Mouse (Mus musculus) adrenal gland, adult 8-10 months (tissue): Measurements from ENCODE around the gene Pex12. TPM values are rescaled to one million over a fixed set of nuclear protein-coding genes. Genes with fewer than 3 reads are reported as not detected.
A peak's percentile ranks its signal among the peaks of the same experiment; 100 is the strongest.

Experiments
- DNase-seq: peaks from one replicate; pipeline ENCODE4 v3.0.0; 2022
- total RNA-seq, 4 experiments: library from RNA; stranded (reverse); gene quantifications; 2 replicates each; pipeline ENCODE4 v1.2.4; 2022

Gene Pex12
- total RNA-seq, 4 experiments from 2014 or later, result 17.3 to 24.2 (median 20.4) TPM

- DNase-seq, result no peak
Measured at GRCm38 (mm10) chr11:83286566-83286965, 15.8 kb downstream of the Pex12 start, which contains the start of gene Slfn14. Slfn14 (minus strand) TSS chr11:83286726.

- no peak for DNase-seq
Measured at GRCm38 (mm10) chr11:83285627-83286026, 16.8 kb downstream of the Pex12 start.

- no peak for DNase-seq
Measured at GRCm38 (mm10) chr11:83282084-83282483, 20.3 kb downstream of the Pex12 start.

GRCm38 (mm10) chr11:83279691-83280090, 22.7 kb downstream of the Pex12 start:
- no peak for DNase-seq

- no peak for DNase-seq
Measured at GRCm38 (mm10) chr11:83279024-83279423, 23.4 kb downstream of the Pex12 start.

- no peak for DNase-seq
Measured at GRCm38 (mm10) chr11:83276251-83276650, 26.1 kb downstream of the Pex12 start.

GRCm38 (mm10) chr11:83271951-83272843, 30.2 kb downstream of the Pex12 start:
- DNase-seq, result no peak

- DNase-seq, result peak; percentile 72
Measured at GRCm38 (mm10) chr11:83271151-83271950, 31.0 kb downstream of the Pex12 start.

- DNase-seq, result no peak
Measured at GRCm38 (mm10) chr11:83270842-83271150, 31.6 kb downstream of the Pex12 start.

GRCm38 (mm10) chr11:83263146-83263545, 39.2 kb downstream of the Pex12 start:
- DNase-seq, result no peak

GRCm38 (mm10) chr11:83262673-83263072, 39.7 kb downstream of the Pex12 start:
- no peak for DNase-seq

- peak; percentile 84 for DNase-seq
Measured at GRCm38 (mm10) chr11:83257211-83257610, 45.2 kb downstream of the Pex12 start.

Other genes starting within 250 kb of the Pex12 start
- 1 to 10 TPM; 4.8 to 7.0 (median 6.1) TPM for gene Slfn2, start 237.5 kb downstream of the Pex12 start, total RNA-seq
- gene Slfn1, start 185.7 kb downstream of the Pex12 start, total RNA-seq, result under 1 TPM; 0.14 to 0.38 (median 0.24) TPM
- under 1 TPM; 0.15 to 0.30 (median 0.23) TPM for gene Slfn4, start 127.4 kb downstream of the Pex12 start, total RNA-seq
- 1 to 10 TPM; 2.5 to 4.0 (median 3.5) TPM for gene Slfn3, start 111.3 kb downstream of the Pex12 start, total RNA-seq
- not detected for gene Slfn14, start 15.9 kb downstream of the Pex12 start, total RNA-seq
- 100 to 1,000 TPM; 110 to 118 (median 117) TPM for gene Ap2b1, start 3.6 kb downstream of the Pex12 start, total RNA-seq
- gene Rasl10b, start 106.6 kb upstream of the Pex12 start, total RNA-seq, result 10 to 100 TPM; 15.9 to 21.1 (median 17.8) TPM
- gene Gas2l2, start 126.9 kb upstream of the Pex12 start, total RNA-seq, result under 1 TPM in 1 of 4 experiments, not detected in 3; 0.19 TPM
- gene 1700020L24Rik, start 135.1 kb upstream of the Pex12 start, total RNA-seq, result under 1 TPM in 1 of 4 experiments, not detected in 3; 0.89 TPM
- 10 to 100 TPM; 15.5 to 19.1 (median 17.8) TPM for gene Mmp28, start 160.5 kb upstream of the Pex12 start, total RNA-seq
- gene Taf15, start 170.5 kb upstream of the Pex12 start, total RNA-seq, result 10 to 100 TPM; 58.3 to 80.5 (median 68.7) TPM
- gene Heatr9, start 219.6 kb upstream of the Pex12 start, total RNA-seq, result not detected
- gene Ccl5, start 227.9 kb upstream of the Pex12 start, total RNA-seq, result 1 to 10 TPM; 2.1 to 3.8 (median 2.7) TPM